Mouse (Mus musculus): ENCODE data around the gene Ubac2. TPM values are rescaled to one million over a fixed set of nuclear protein-coding genes. Genes with fewer than 3 reads are reported as not detected.

Gene Ubac2
- total RNA-seq, 1 experiment = 41.5 TPM

DNA sequence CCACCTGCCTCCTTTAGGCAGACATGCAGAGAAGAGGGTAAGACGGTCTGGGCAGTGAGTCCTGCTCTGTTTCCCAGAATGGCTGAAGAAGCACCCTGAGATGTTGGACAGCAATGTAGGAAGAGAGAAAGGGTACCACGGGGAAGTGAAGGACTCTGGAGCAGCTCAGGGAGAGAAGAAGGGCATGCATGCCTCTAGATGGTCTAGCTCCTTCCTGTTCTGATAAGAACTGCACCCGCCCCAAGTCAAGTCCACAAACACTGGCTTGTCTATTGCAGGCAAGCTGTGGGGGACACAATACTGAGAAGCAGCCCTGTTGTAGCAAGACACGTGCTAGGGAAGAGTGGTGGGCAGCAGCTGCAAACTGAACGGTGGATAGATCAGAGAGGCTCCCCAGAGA is 133.8 kb downstream of the Ubac2 start:
- H3K27ac ChIP-seq (ENCODE audit: insufficient read depth, low read depth, low read length, poor library complexity, severe bottlenecking) = no peak overlapping the region
- H3K9ac ChIP-seq (ENCODE audit: insufficient read depth, low read depth, low read length, poor library complexity, severe bottlenecking) = no peak overlapping the region
- no peak for DNase-seq (ENCODE audit: low read depth, low spot score)
- H3K4me1 ChIP-seq (ENCODE audit: control insufficient read depth in 2 of 2, insufficient read depth in 2 of 2, low read length in 2 of 2, poor library complexity in 1 of 2) = peaks cover 0 to 7% of the 10 kb centered on the region in 2 experiments; a peak in 2 of 4 replicates
- peaks cover 9% of the 10 kb centered on the region; the same call in 1 of the 2 replicates for H3K36me3 ChIP-seq (ENCODE audit: control insufficient read depth, insufficient read depth, low read length, poor library complexity, severe bottlenecking)
- in situ Hi-C loops (cut with MboI; ENCODE audit: low sequenced_read_pairs in 2 of 2, unreplicated experiment in 2 of 2) = no loop called here
- TF ChIP-seq MAFK (IDR thresholded peaks at IDR 0.05; ENCODE audit: insufficient read depth, low read depth, low read length) (no peak), ZC3H11A (IDR thresholded peaks at IDR 0.05; ENCODE audit: borderline replicate concordance, low read depth, low read length) (no peak), ZNF384 (IDR thresholded peaks at IDR 0.05; ENCODE audit: low read depth, low read length) (no peak), HCFC1 (IDR thresholded peaks at IDR 0.05; ENCODE audit: borderline replicate concordance, insufficient read depth, low read length) (no peak), CHD2 (IDR thresholded peaks at IDR 0.05; ENCODE audit: low read depth, low read length) (no peak)
- no peak overlapping the region for H3K4me3 ChIP-seq (ENCODE audit: insufficient read depth in 1 of 2, low read depth in 1 of 2, low read length in 2 of 2, poor library complexity in 1 of 2, severe bottlenecking in 1 of 2)
- H3K9me3 ChIP-seq (ENCODE audit: control insufficient read depth, insufficient read depth, low read depth, low read length) = no peaks in the 10 kb centered on the region

DNA sequence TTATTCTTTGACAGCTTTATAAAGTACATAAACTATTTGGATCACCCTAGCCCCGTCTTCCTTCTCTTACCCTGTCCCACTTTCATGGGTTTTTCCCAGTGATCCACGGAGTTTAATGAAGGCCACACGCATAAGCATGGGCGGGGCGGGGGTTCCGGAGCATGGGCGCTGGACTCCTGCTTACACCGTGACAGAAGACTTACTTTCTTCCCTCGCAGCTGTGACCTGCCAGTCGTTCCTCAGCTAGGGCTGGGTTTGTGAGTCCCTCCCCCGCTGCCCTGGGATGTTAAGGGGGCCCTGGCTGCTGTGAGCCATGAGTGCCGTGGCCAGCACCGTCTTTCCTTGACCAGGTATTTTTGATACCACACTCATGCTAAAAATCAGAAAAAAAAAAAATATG is 134.4 kb downstream of the Ubac2 start:
- no peak overlapping the region for H3K9ac ChIP-seq (ENCODE audit: insufficient read depth, low read depth, low read length, poor library complexity, severe bottlenecking)
- peaks cover 0 to 7% of the 10 kb centered on the region in 2 experiments; a peak in 2 of 4 replicates for H3K4me1 ChIP-seq (ENCODE audit: control insufficient read depth in 2 of 2, insufficient read depth in 2 of 2, low read length in 2 of 2, poor library complexity in 1 of 2)
- in situ Hi-C loops (cut with MboI; ENCODE audit: low sequenced_read_pairs in 2 of 2, unreplicated experiment in 2 of 2) = no loop called here
- peaks cover 9% of the 10 kb centered on the region; the same call in 1 of the 2 replicates for H3K36me3 ChIP-seq (ENCODE audit: control insufficient read depth, insufficient read depth, low read length, poor library complexity, severe bottlenecking)
- no peak overlapping the region for H3K27ac ChIP-seq (ENCODE audit: insufficient read depth, low read depth, low read length, poor library complexity, severe bottlenecking)
- DNase-seq (ENCODE audit: low read depth, low spot score) = no peak
- TF ChIP-seq MAFK (IDR thresholded peaks at IDR 0.05; ENCODE audit: insufficient read depth, low read depth, low read length) (no peak), ZC3H11A (IDR thresholded peaks at IDR 0.05; ENCODE audit: borderline replicate concordance, low read depth, low read length) (no peak), CHD2 (IDR thresholded peaks at IDR 0.05; ENCODE audit: low read depth, low read length) (no peak), ZNF384 (IDR thresholded peaks at IDR 0.05; ENCODE audit: low read depth, low read length) (no peak), HCFC1 (IDR thresholded peaks at IDR 0.05; ENCODE audit: borderline replicate concordance, insufficient read depth, low read length) (no peak)
- no peak overlapping the region for H3K4me3 ChIP-seq (ENCODE audit: insufficient read depth in 1 of 2, low read depth in 1 of 2, low read length in 2 of 2, poor library complexity in 1 of 2, severe bottlenecking in 1 of 2)
- no peaks in the 10 kb centered on the region for H3K9me3 ChIP-seq (ENCODE audit: control insufficient read depth, insufficient read depth, low read depth, low read length)

- in situ Hi-C loops (cut with MboI; ENCODE audit: low sequenced_read_pairs in 2 of 2, unreplicated experiment in 2 of 2) = no loop called here
- Histone ChIP-seq H3K4me1 (ENCODE audit: control insufficient read depth in 2 of 2, insufficient read depth in 2 of 2, low read length in 2 of 2, poor library complexity in 1 of 2) (peaks cover 0 to 7% of the 10 kb centered on the region in 2 experiments; a peak in 2 of 4 replicates), H3K9ac (ENCODE audit: insufficient read depth, low read depth, low read length, poor library complexity, severe bottlenecking) (no peak overlapping the region), H3K36me3 (ENCODE audit: control insufficient read depth, insufficient read depth, low read length, poor library complexity, severe bottlenecking) (peaks cover 9% of the 10 kb centered on the region; the same call in 1 of the 2 replicates), H3K9me3 (ENCODE audit: control insufficient read depth, insufficient read depth, low read depth, low read length) (no peaks in the 10 kb centered on the region), H3K4me3 (ENCODE audit: insufficient read depth in 1 of 2, low read depth in 1 of 2, low read length in 2 of 2, poor library complexity in 1 of 2, severe bottlenecking in 1 of 2) (no peak overlapping the region), H3K27ac (ENCODE audit: insufficient read depth, low read depth, low read length, poor library complexity, severe bottlenecking) (no peak overlapping the region)
- no peak for DNase-seq (ENCODE audit: low read depth, low spot score)
- TF ChIP-seq ZNF384 (IDR thresholded peaks at IDR 0.05; ENCODE audit: low read depth, low read length) (no peak), ZC3H11A (IDR thresholded peaks at IDR 0.05; ENCODE audit: borderline replicate concordance, low read depth, low read length) (no peak), MAFK (IDR thresholded peaks at IDR 0.05; ENCODE audit: insufficient read depth, low read depth, low read length) (no peak), HCFC1 (IDR thresholded peaks at IDR 0.05; ENCODE audit: borderline replicate concordance, insufficient read depth, low read length) (no peak), CHD2 (IDR thresholded peaks at IDR 0.05; ENCODE audit: low read depth, low read length) (no peak)
These were observed 135.1 kb downstream of the Ubac2 start for GRCm38 (mm10) chr14:122013417-122013951.

DNA sequence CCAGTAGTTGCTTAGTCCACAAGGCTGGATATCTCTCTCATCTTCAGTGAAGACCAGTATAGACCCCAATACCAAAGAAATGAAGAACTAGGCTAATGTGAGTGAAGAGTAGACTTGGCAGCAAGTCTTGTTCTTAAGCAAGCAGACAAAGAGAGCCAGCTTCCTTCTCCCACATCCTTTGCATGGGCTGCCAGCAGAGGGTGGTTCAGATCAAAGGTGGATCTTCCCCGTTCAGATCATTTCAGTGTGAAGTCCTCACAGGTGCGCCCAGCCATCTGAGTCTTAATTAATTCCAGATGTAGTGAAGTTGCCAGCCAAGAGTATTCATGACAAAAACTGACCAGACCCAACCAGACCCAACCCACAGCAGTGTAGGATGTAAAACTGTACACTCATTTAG is 139.5 kb downstream of the Ubac2 start:
- Histone ChIP-seq H3K9me3 (ENCODE audit: control insufficient read depth, insufficient read depth, low read depth, low read length) (no peaks in the 10 kb centered on the region), H3K9ac (ENCODE audit: insufficient read depth, low read depth, low read length, poor library complexity, severe bottlenecking) (no peak overlapping the region), H3K27ac (ENCODE audit: insufficient read depth, low read depth, low read length, poor library complexity, severe bottlenecking) (no peak overlapping the region), H3K4me3 (ENCODE audit: insufficient read depth in 1 of 2, low read depth in 1 of 2, low read length in 2 of 2, poor library complexity in 1 of 2, severe bottlenecking in 1 of 2) (no peak overlapping the region), H3K36me3 (ENCODE audit: control insufficient read depth, insufficient read depth, low read length, poor library complexity, severe bottlenecking) (peaks cover 9% of the 10 kb centered on the region; the same call in 1 of the 2 replicates), H3K4me1 (ENCODE audit: control insufficient read depth in 2 of 2, insufficient read depth in 2 of 2, low read length in 2 of 2, poor library complexity in 1 of 2) (peaks cover 0 to 6% of the 10 kb centered on the region in 2 experiments; a peak in 2 of 4 replicates)
- no peak for DNase-seq (ENCODE audit: low read depth, low spot score)
- TF ChIP-seq ZC3H11A (IDR thresholded peaks at IDR 0.05; ENCODE audit: borderline replicate concordance, low read depth, low read length) (no peak), MAFK (IDR thresholded peaks at IDR 0.05; ENCODE audit: insufficient read depth, low read depth, low read length) (no peak)
- in situ Hi-C loops (cut with MboI; ENCODE audit: low sequenced_read_pairs in 2 of 2, unreplicated experiment in 2 of 2) = no loop called here

Data from ES-E14 (cell line).